Mouse (Mus musculus): ENCODE results near the gene Abcb6. TPM values are rescaled to one million over a fixed set of nuclear protein-coding genes. Genes with fewer than 3 reads are reported as not detected.
A peak's percentile ranks its signal among the peaks of the same experiment; 100 is the strongest.

The Abcb6 gene
- polyA plus RNA-seq, 1 experiment from 2014 or later = 27.7 TPM

- H3K36me3 ChIP-seq (ENCODE audit: control insufficient read depth, insufficient read depth, low read length) = peaks cover 25% of the 10 kb centered on the region; the same call in 1 of the 2 replicates
- 1% methylated on average over 91 of the region's 91 CpGs for WGBS
Measured at GRCm38 (mm10) chr1:75142301-75143261, 37.6 kb downstream of the Abcb6 start, which contains the start of the genes Cnppd1 and Retreg2. Gene Cnppd1 (minus strand): TSS chr1:75142711. Gene Retreg2 (plus strand): TSS chr1:75142778.

GRCm38 (mm10) chr1:75141486-75142190 is 38.6 kb downstream of the Abcb6 start:
- peaks cover 21% of the 10 kb centered on the region for H3K4me1 ChIP-seq (ENCODE audit: control insufficient read depth, insufficient read depth, low read length)
- peak overlapping the region; percentile 78 for H3K4me2 ChIP-seq (ENCODE audit: low read depth, low read length)
- H3K36me3 ChIP-seq (ENCODE audit: control insufficient read depth, insufficient read depth, low read length) = peaks cover 28% of the 10 kb centered on the region
- peak overlapping the region; percentile 98 for H3K27ac ChIP-seq (ENCODE audit: low read length)
- peak overlapping the region; percentile 96 for H3K4me3 ChIP-seq (replicated peaks; ENCODE audit: low read length)
- ATAC-seq (ENCODE audit: insufficient read depth, low FRiP score) = peak; percentile 57; the same call in 1 of the 2 replicates
- WGBS = under 1% methylated on average over 53 of the region's 53 CpGs
- H3K9me3 ChIP-seq (replicated peaks; ENCODE audit: control insufficient read depth, low read length) = no peaks in the 10 kb centered on the region
- peak overlapping the region; percentile 97 for H3K9ac ChIP-seq (ENCODE audit: low read length)
- no peaks in the 10 kb centered on the region for H3K27me3 ChIP-seq (ENCODE audit: control insufficient read depth, insufficient read depth, low read length)

More at GRCm38 (mm10) chr1:75142301-75143261, 37.6 kb downstream of the Abcb6 start, which contains the start of the genes Cnppd1 and Retreg2:
- H3K4me1 ChIP-seq (ENCODE audit: control insufficient read depth, insufficient read depth, low read length) = peaks cover 21% of the 10 kb centered on the region
- H3K4me2 ChIP-seq (ENCODE audit: low read depth, low read length) = peak within 1 kb of the TSS; percentile 78
- H3K9ac ChIP-seq (ENCODE audit: low read length) = peak within 1 kb of the TSS; percentile 97
- H3K9me3 ChIP-seq (replicated peaks; ENCODE audit: control insufficient read depth, low read length) = no peaks in the 10 kb centered on the region
- H3K27ac ChIP-seq (ENCODE audit: low read length) = peak within 1 kb of the TSS; percentile 98
- H3K4me3 ChIP-seq (replicated peaks; ENCODE audit: low read length) = peak within 1 kb of the TSS; percentile 96
- ATAC-seq (ENCODE audit: insufficient read depth, low FRiP score) = peak; percentile 93
- no peaks in the 10 kb centered on the region for H3K27me3 ChIP-seq (ENCODE audit: control insufficient read depth, insufficient read depth, low read length)

- no peak for ATAC-seq (ENCODE audit: insufficient read depth, low FRiP score)
- Histone ChIP-seq H3K9ac (ENCODE audit: low read length) (peak overlapping the region; percentile 97), H3K9me3 (replicated peaks; ENCODE audit: control insufficient read depth, low read length) (no peaks in the 10 kb centered on the region), H3K27ac (ENCODE audit: low read length) (peak overlapping the region; percentile 98), H3K4me3 (replicated peaks; ENCODE audit: low read length) (peak overlapping the region; percentile 96), H3K36me3 (ENCODE audit: control insufficient read depth, insufficient read depth, low read length) (peaks cover 24% of the 10 kb centered on the region), H3K27me3 (ENCODE audit: control insufficient read depth, insufficient read depth, low read length) (no peaks in the 10 kb centered on the region), H3K4me1 (ENCODE audit: control insufficient read depth, insufficient read depth, low read length) (peaks cover 21% of the 10 kb centered on the region), H3K4me2 (ENCODE audit: low read depth, low read length) (peak overlapping the region; percentile 78)
- WGBS = 44% methylated on average over 4 of the region's 4 CpGs
Measured at GRCm38 (mm10) chr1:75140601-75141190, 39.5 kb downstream of the Abcb6 start.

GRCm38 (mm10) chr1:75138448-75138847 is 41.7 kb downstream of the Abcb6 start:
- no peak overlapping the region for H3K4me2 ChIP-seq (ENCODE audit: low read depth, low read length)
- no peaks in the 10 kb centered on the region for H3K27me3 ChIP-seq (ENCODE audit: control insufficient read depth, insufficient read depth, low read length)
- H3K4me1 ChIP-seq (ENCODE audit: control insufficient read depth, insufficient read depth, low read length) = peaks cover 16% of the 10 kb centered on the region
- no peaks in the 10 kb centered on the region for H3K9me3 ChIP-seq (replicated peaks; ENCODE audit: control insufficient read depth, low read length)
- H3K27ac ChIP-seq (ENCODE audit: low read length) = no peak overlapping the region
- WGBS = 96% methylated on average over 2 of the region's 2 CpGs
- no peak overlapping the region for H3K9ac ChIP-seq (ENCODE audit: low read length)
- H3K36me3 ChIP-seq (ENCODE audit: control insufficient read depth, insufficient read depth, low read length) = peaks cover 17% of the 10 kb centered on the region; the same call in 1 of the 2 replicates
- no peak for ATAC-seq (ENCODE audit: insufficient read depth, low FRiP score)
- no peak overlapping the region for H3K4me3 ChIP-seq (replicated peaks; ENCODE audit: low read length)

GRCm38 (mm10) chr1:75136730-75137129 is 43.5 kb downstream of the Abcb6 start:
- no peak for ATAC-seq (ENCODE audit: insufficient read depth, low FRiP score)
- Histone ChIP-seq H3K9me3 (replicated peaks; ENCODE audit: control insufficient read depth, low read length) (no peaks in the 10 kb centered on the region), H3K4me3 (replicated peaks; ENCODE audit: low read length) (no peak overlapping the region), H3K9ac (ENCODE audit: low read length) (no peak overlapping the region), H3K36me3 (ENCODE audit: control insufficient read depth, insufficient read depth, low read length) (peaks cover 17% of the 10 kb centered on the region; the same call in 1 of the 2 replicates), H3K27me3 (ENCODE audit: control insufficient read depth, insufficient read depth, low read length) (no peaks in the 10 kb centered on the region), H3K4me2 (ENCODE audit: low read depth, low read length) (no peak overlapping the region), H3K4me1 (ENCODE audit: control insufficient read depth, insufficient read depth, low read length) (peaks cover 16% of the 10 kb centered on the region), H3K27ac (ENCODE audit: low read length) (no peak overlapping the region)
- WGBS = 44% methylated on average over 3 of the region's 3 CpGs

- Histone ChIP-seq H3K4me1 (ENCODE audit: control insufficient read depth, insufficient read depth, low read length) (peaks cover 16% of the 10 kb centered on the region), H3K27ac (ENCODE audit: low read length) (no peak overlapping the region), H3K36me3 (ENCODE audit: control insufficient read depth, insufficient read depth, low read length) (peaks cover 17% of the 10 kb centered on the region; the same call in 1 of the 2 replicates), H3K9me3 (replicated peaks; ENCODE audit: control insufficient read depth, low read length) (no peaks in the 10 kb centered on the region), H3K4me3 (replicated peaks; ENCODE audit: low read length) (no peak overlapping the region), H3K27me3 (ENCODE audit: control insufficient read depth, insufficient read depth, low read length) (no peaks in the 10 kb centered on the region), H3K4me2 (ENCODE audit: low read depth, low read length) (no peak overlapping the region), H3K9ac (ENCODE audit: low read length) (no peak overlapping the region)
- 67% methylated on average over 6 of the region's 6 CpGs for WGBS
- ATAC-seq (ENCODE audit: insufficient read depth, low FRiP score) = no peak
Measured at GRCm38 (mm10) chr1:75136293-75136692, 43.9 kb downstream of the Abcb6 start.

GRCm38 (mm10) chr1:75133421-75134207 is 46.6 kb downstream of the Abcb6 start, which contains the start of gene Slc23a3:
Gene Slc23a3 (minus strand): TSS chr1:75133890.
- Histone ChIP-seq H3K9ac (ENCODE audit: low read length) (no peak within 1 kb of the TSS), H3K4me2 (ENCODE audit: low read depth, low read length) (no peak within 1 kb of the TSS), H3K27ac (ENCODE audit: low read length) (no peak within 1 kb of the TSS), H3K4me3 (replicated peaks; ENCODE audit: low read length) (no peak within 1 kb of the TSS), H3K36me3 (ENCODE audit: control insufficient read depth, insufficient read depth, low read length) (peaks cover 13% of the 10 kb centered on the region; the same call in 1 of the 2 replicates), H3K27me3 (ENCODE audit: control insufficient read depth, insufficient read depth, low read length) (no peaks in the 10 kb centered on the region), H3K4me1 (ENCODE audit: control insufficient read depth, insufficient read depth, low read length) (peaks cover 4% of the 10 kb centered on the region; the same call in 1 of the 2 replicates), H3K9me3 (replicated peaks; ENCODE audit: control insufficient read depth, low read length) (no peaks in the 10 kb centered on the region)
- no peak for ATAC-seq (ENCODE audit: insufficient read depth, low FRiP score)
- 49% methylated on average over 12 of the region's 12 CpGs for WGBS

GRCm38 (mm10) chr1:75128641-75129040 is 51.6 kb downstream of the Abcb6 start:
- WGBS = 65% methylated on average over 3 of the region's 3 CpGs
- no peak for ATAC-seq (ENCODE audit: insufficient read depth, low FRiP score)
- Histone ChIP-seq H3K9me3 (replicated peaks; ENCODE audit: control insufficient read depth, low read length) (no peaks in the 10 kb centered on the region), H3K9ac (ENCODE audit: low read length) (no peak overlapping the region), H3K4me1 (ENCODE audit: control insufficient read depth, insufficient read depth, low read length) (peaks cover 12% of the 10 kb centered on the region), H3K27me3 (ENCODE audit: control insufficient read depth, insufficient read depth, low read length) (no peaks in the 10 kb centered on the region), H3K4me2 (ENCODE audit: low read depth, low read length) (no peak overlapping the region), H3K27ac (ENCODE audit: low read length) (no peak overlapping the region), H3K4me3 (replicated peaks; ENCODE audit: low read length) (no peak overlapping the region), H3K36me3 (ENCODE audit: control insufficient read depth, insufficient read depth, low read length) (no peaks in the 10 kb centered on the region)
